Mouse (Mus musculus) cortical plate, adult 2 months (tissue): ENCODE results near the gene Col4a1.

Experiments used
- CTCF ChIP-seq: fragments of 200-500 bp; IDR thresholded peaks from 2 replicates; pipeline ENCODE4 v1.5.1; 2011; ENCODE audit warnings: mild to moderate bottlenecking, control low read depth, low read length; ENCODE audit not compliant: insufficient read depth; ENCODE audit errors: extremely low read depth
- POLR2A ChIP-seq: fragments of 200-500 bp; IDR thresholded peaks from 2 replicates; pipeline ENCODE4 v1.6.1; 2011; ENCODE audit warnings: mild to moderate bottlenecking, low read length, control low read depth; ENCODE audit not compliant: insufficient read depth; ENCODE audit errors: extremely low read depth

DNA sequence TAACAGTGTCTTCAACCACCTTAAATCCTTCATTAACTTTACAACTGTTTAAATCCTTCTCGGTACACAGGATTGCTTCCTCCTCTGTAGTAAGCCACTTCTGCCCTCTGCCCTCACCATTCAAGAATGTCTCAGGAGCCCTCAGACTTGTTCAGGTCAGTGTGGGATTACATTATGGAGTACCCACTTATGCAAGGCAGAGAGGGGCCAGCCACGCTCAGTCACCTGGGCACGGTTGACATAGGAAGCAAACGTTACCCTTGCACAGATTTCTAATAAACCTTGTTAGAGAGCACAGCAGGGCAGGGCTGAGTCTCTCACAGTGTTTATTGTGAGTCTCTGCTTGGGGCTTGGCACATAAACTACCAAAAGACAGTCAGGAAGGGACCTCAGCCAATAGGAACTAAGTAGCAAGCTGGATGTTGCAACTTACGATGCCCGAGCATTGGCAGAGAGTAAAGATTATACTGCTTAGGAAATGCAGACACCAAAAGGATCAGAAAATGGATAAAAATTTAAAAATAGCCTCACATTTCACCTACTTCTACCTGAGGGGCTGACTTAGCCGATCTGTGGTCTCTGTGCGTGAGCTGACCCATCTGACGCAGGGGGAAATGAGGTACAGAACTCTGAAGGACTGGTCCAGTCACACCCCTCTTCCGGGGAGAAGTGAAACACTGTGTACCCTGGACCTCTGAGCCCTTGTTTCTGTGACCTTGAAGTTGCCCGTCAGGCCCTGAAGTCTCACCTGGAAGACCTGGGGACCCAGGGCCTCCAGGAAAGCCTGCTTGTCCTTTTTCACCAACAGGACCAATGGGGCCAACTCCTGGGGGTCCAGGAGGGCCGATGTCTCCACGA is 86.8 kb downstream of the Col4a1 start:
- no peak for TF ChIP-seq POLR2A
- TF ChIP-seq CTCF: no peak
